In the genomic region with DNA sequence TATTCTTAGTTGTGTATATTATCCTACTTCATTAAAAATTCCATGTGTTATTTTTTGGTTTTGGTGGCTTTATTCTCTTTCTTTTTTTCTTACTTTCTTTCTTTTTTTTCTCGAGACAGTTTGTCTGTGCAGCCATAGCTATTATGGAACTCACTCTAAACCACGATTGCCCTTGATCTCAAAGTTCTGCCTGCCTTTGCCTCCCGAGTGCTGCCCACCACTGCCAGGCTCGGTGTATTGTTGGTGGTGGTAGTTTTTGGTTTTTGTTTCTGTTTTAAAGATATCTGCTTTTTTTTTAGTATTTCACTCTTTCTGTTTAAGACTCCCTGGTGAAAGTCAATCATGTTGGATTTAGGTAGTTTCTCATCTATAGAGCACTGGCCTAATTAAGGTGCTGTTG, we compare ENCODE assay signal across 8 mouse cellular contexts. TPM values are rescaled to one million over a fixed set of nuclear protein-coding genes. Genes with fewer than 3 reads are reported as not detected.
DNase-seq lines count a peak whose midpoint lies in the region; ATAC-seq and TF ChIP-seq lines count a peak whose summit lies in the region.
"Had no signal": no experiment of that assay in that cellular context is flagged by ENCODE, and none has a peak within 500 bp of the region (broad histone marks: within the 10 kb centered on the region; RNA-seq: fewer than 3 reads in every experiment).

No protein-coding gene starts in this region.

- peaks cover 2% of the 10 kb centered on the region for H3K9me3 ChIP-seq in megakaryocyte, embryonic 14.5 days
- H3K9me3 ChIP-seq in forebrain, embryonic 12.5 days = no peaks in the 10 kb centered on the region
- H3K9me3 ChIP-seq in limb, embryonic 14.5 days (ENCODE audit: control insufficient read depth, low read length) = no peaks in the 10 kb centered on the region
- H3K9me3 ChIP-seq in stomach, embryonic 16.5 days (replicated peaks; ENCODE audit: control insufficient read depth, low read length) = no peaks in the 10 kb centered on the region

- WGBS in forebrain, embryonic 12.5 days = 78% methylated on average over 4 of the region's 4 CpGs
- WGBS in limb, embryonic 14.5 days = 81% methylated on average over 4 of the region's 4 CpGs
- WGBS in stomach, embryonic 16.5 days = 76% methylated on average over 4 of the region's 4 CpGs

- no peak for TF ChIP-seq POLR2A in limb, embryonic 14.5 days (IDR thresholded peaks at IDR 0.05; ENCODE audit: borderline replicate concordance, extremely low read depth, insufficient read depth, insufficient read length)

- no peaks in the 10 kb centered on the region for H3K27me3 ChIP-seq in megakaryocyte, embryonic 14.5 days (replicated peaks)
- peaks cover 17% of the 10 kb centered on the region for H3K27me3 ChIP-seq in forebrain, embryonic 12.5 days
- H3K27me3 ChIP-seq in limb, embryonic 14.5 days (ENCODE audit: control insufficient read depth, insufficient read depth, low read length) = no peaks in the 10 kb centered on the region
- H3K27me3 ChIP-seq in stomach, embryonic 16.5 days (ENCODE audit: control insufficient read depth, insufficient read depth, low read length) = peaks cover 3% of the 10 kb centered on the region; the same call in 1 of the 2 replicates

- DNase-seq in limb, embryonic 14.5 days (ENCODE audit: low spot score) = no peak
- no peak for DNase-seq in embryo, embryonic 11 days
- DNase-seq in spleen, postnatal 36 days (ENCODE audit: low spot score in 2 of 2) = no peak
- DNase-seq: lung, postnatal 14 days had no signal

- no peak for ATAC-seq in megakaryocyte, adult 5-6 weeks (ENCODE audit: poor library complexity, severe bottlenecking)
- no peak for ATAC-seq in forebrain, embryonic 12.5 days (ENCODE audit: low FRiP score)
- ATAC-seq in limb, embryonic 14.5 days (ENCODE audit: low FRiP score, low read depth) = no peak
- ATAC-seq in stomach, embryonic 16.5 days (ENCODE audit: insufficient read depth, low FRiP score) = no peak

- peaks cover 32% of the 10 kb centered on the region for H3K4me1 ChIP-seq in megakaryocyte, embryonic 14.5 days
- H3K4me1 ChIP-seq in forebrain, embryonic 12.5 days = peaks cover 12% of the 10 kb centered on the region
- H3K4me1 ChIP-seq in limb, embryonic 14.5 days (ENCODE audit: control insufficient read depth, insufficient read depth, low read length) = peaks cover 5% of the 10 kb centered on the region; the same call in 1 of the 2 replicates
- peaks cover 6% of the 10 kb centered on the region; the same call in 1 of the 2 replicates for H3K4me1 ChIP-seq in stomach, embryonic 16.5 days (ENCODE audit: control insufficient read depth, insufficient read depth, low read length)

- peak overlapping the region; percentile 64 for H3K4me2 ChIP-seq in forebrain, embryonic 12.5 days
- H3K4me2 ChIP-seq in limb, embryonic 14.5 days (replicated peaks; ENCODE audit: low read depth, low read length, severe bottlenecking) = peak overlapping the region; percentile 64
- peak overlapping the region; percentile 68 for H3K4me2 ChIP-seq in stomach, embryonic 16.5 days (ENCODE audit: low read depth, low read length)

- H3K27ac ChIP-seq in forebrain, embryonic 12.5 days = no peak overlapping the region
- H3K27ac ChIP-seq in limb, embryonic 14.5 days (replicated peaks; ENCODE audit: low read depth, low read length) = no peak overlapping the region
- H3K27ac ChIP-seq in stomach, embryonic 16.5 days (ENCODE audit: low read length) = no peak overlapping the region

- peaks cover 20% of the 10 kb centered on the region for H3K36me3 ChIP-seq in megakaryocyte, embryonic 14.5 days (replicated peaks; ENCODE audit: low read length)
- no peaks in the 10 kb centered on the region; the same call in 1 of the 2 replicates for H3K36me3 ChIP-seq in forebrain, embryonic 12.5 days (replicated peaks)
- no peaks in the 10 kb centered on the region for H3K36me3 ChIP-seq in limb, embryonic 14.5 days (ENCODE audit: control insufficient read depth, insufficient read depth, low read length)
- H3K36me3 ChIP-seq in stomach, embryonic 16.5 days (ENCODE audit: control insufficient read depth, insufficient read depth, low read length) = no peaks in the 10 kb centered on the region

- peak overlapping the region; percentile 90; the same call in 1 of the 2 replicates for H3K9ac ChIP-seq in forebrain, embryonic 12.5 days
- 0 out of 2 replicates have a peak overlapping the region, but pooled peaks have one; percentile 88 for H3K9ac ChIP-seq in limb, embryonic 14.5 days (ENCODE audit: low read depth, low read length, severe bottlenecking)
- H3K9ac ChIP-seq in stomach, embryonic 16.5 days (ENCODE audit: low read length) = no peak overlapping the region

- peak overlapping the region; percentile 99 for H3K4me3 ChIP-seq in megakaryocyte, embryonic 14.5 days (replicated peaks)
- peak overlapping the region; percentile 83; the same call in 1 of the 2 replicates for H3K4me3 ChIP-seq in forebrain, embryonic 12.5 days (replicated peaks)
- peak overlapping the region; percentile 88 for H3K4me3 ChIP-seq in limb, embryonic 14.5 days (replicated peaks; ENCODE audit: low read length)
- peak overlapping the region; percentile 83 for H3K4me3 ChIP-seq in stomach, embryonic 16.5 days (replicated peaks; ENCODE audit: low read length)

RNA-seq across cellular contexts. Expression of gene Usp8, which starts 1.2 kb away (rescaled TPM):
- 1.3 and 9.7 TPM in 2 replicates for polyA plus RNA-seq in megakaryocyte, embryonic 14.5 days (2012; ENCODE audit: insufficient read depth, low replicate concordance)
- 65.6 and 66.3 TPM in 2 replicates for total RNA-seq in megakaryocyte, adult 5-6 weeks (2015)
- 68.0 and 88.7 TPM in 2 replicates for total RNA-seq in megakaryocyte, adult 5-6 weeks (2017)
- polyA plus RNA-seq in forebrain, embryonic 12.5 days (2016; fragmentation: Nextera tagmentation; extraction: Ambion mirVana) = 39.7 and 41.6 TPM in 2 replicates
- polyA plus RNA-seq in limb, embryonic 14.5 days (2012; rRNA removed) = 33.4 and 37.0 TPM in 2 replicates
- polyA plus RNA-seq in limb, embryonic 14.5 days (2014; fragmentation: Nextera tagmentation; extraction: Ambion mirVana) = 39.0 and 43.1 TPM in 2 replicates
- 44.0 and 47.9 TPM in 2 replicates for polyA plus RNA-seq in stomach, embryonic 16.5 days (2015; fragmentation: Nextera tagmentation; extraction: Ambion mirVana)

RNA-seq across cellular contexts. Expression of gene Gabpb1, which starts 32.2 kb away (rescaled TPM):
- 1.8 and 6.0 TPM in 2 replicates for polyA plus RNA-seq in megakaryocyte, embryonic 14.5 days (2012; ENCODE audit: insufficient read depth, low replicate concordance)
- 33.0 and 34.7 TPM in 2 replicates for total RNA-seq in megakaryocyte, adult 5-6 weeks (2015)
- 23.5 and 29.8 TPM in 2 replicates for total RNA-seq in megakaryocyte, adult 5-6 weeks (2017)
- 75.5 and 85.3 TPM in 2 replicates for polyA plus RNA-seq in forebrain, embryonic 12.5 days (2016; fragmentation: Nextera tagmentation; extraction: Ambion mirVana)
- polyA plus RNA-seq in limb, embryonic 14.5 days (2012; rRNA removed) = 44.6 and 45.3 TPM in 2 replicates
- polyA plus RNA-seq in limb, embryonic 14.5 days (2014; fragmentation: Nextera tagmentation; extraction: Ambion mirVana) = 48.0 and 59.5 TPM in 2 replicates
- polyA plus RNA-seq in stomach, embryonic 16.5 days (2015; fragmentation: Nextera tagmentation; extraction: Ambion mirVana) = 36.5 and 39.8 TPM in 2 replicates
